ENCODE assay signal across 7 mouse cellular contexts in the genomic region with DNA sequence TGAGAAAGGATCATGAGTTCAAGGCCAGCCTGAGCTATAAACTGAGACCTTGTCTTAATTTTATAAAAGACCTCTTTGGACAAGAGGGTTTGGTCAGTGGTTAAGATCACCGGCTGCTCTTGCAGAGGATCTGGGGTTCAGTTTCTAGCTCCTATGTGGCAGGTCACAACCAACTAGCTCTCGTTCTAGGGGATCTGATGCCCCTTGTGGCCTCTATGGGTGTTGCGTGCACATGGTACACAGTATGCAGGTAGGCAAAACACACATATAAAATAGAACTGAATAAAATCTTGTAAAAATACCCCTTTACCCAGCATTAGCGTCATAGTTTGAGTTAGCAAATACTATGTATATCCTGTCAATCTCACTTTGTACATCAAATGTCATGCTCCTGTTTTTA. TPM values are rescaled to one million over a fixed set of nuclear protein-coding genes. Genes with fewer than 3 reads are reported as not detected.
DNase-seq lines count a peak whose midpoint lies in the region; ATAC-seq and TF ChIP-seq lines count a peak whose summit lies in the region.

No protein-coding gene starts in this region.

- POLR2A ChIA-PET in Patski (lab: Charles Lee): no interaction called here

- CTCF ChIA-PET in Patski (lab: Charles Lee): interaction anchor here (0.7 to 1.4 kb wide), 6 partner anchors 13 to 55 kb away, joined by 3 to 5 read pairs (median 3); no protein-coding TSS in a partner anchor

- peak overlapping the region; percentile 64 for H3K27ac ChIP-seq in embryonic fibroblast, embryonic 13.5 days (ENCODE audit: insufficient read depth, low read length)

- DNase-seq in kidney, postnatal 4 days: peak; percentile 55 to 66
- DNase-seq in kidney, adult 9 months: no peak
- no peak for DNase-seq in Patski (ENCODE audit: low read depth, low spot score)
- DNase-seq in naive thymus-derived CD4-positive, alpha-beta T cell, adult 2 months (ENCODE audit: low read depth): peak; percentile 51
- no peak for DNase-seq in right cerebral cortex, adult 2 months (ENCODE audit: low spot score in 2 of 2)
- no peak for DNase-seq in left cerebral cortex, adult 18-20 months (ENCODE audit: low spot score in 2 of 2)

- peaks cover 30% of the 10 kb centered on the region for H3K4me1 ChIP-seq in embryonic fibroblast, embryonic 13.5 days (ENCODE audit: control insufficient read depth, insufficient read depth, low read length)

- no peak for TF ChIP-seq POLR2A in embryonic fibroblast, embryonic 13.5 days (IDR thresholded peaks at IDR 0.05; ENCODE audit: low read depth, low read length)

- no peak overlapping the region for H3K4me3 ChIP-seq in embryonic fibroblast, embryonic 13.5 days (ENCODE audit: insufficient read depth, low read length)

- TF ChIP-seq CTCF in Patski (IDR thresholded peaks at IDR 0.05): peak; percentile 70
- TF ChIP-seq CTCF in embryonic fibroblast, embryonic 13.5 days (IDR thresholded peaks at IDR 0.05; ENCODE audit: borderline replicate concordance, insufficient read depth, low read length): peak; percentile 44; the same call in 1 of the 2 replicates

- in situ Hi-C loops in Patski (cut with MboI; ENCODE audit: low pct_unique_long_range_greater_than_20kb): loop anchor here (5.0 to 25.0 kb wide), 2 partner anchors 62 to 322 kb away; no protein-coding TSS in a partner anchor

- peak; percentile 28 for ATAC-seq in Patski

- no peaks in the 10 kb centered on the region for H3K27me3 ChIP-seq in Patski

RNA-seq across cellular contexts. Expression of a gene that starts 19.4 kb away (rescaled TPM):
- 5.2 TPM for polyA plus RNA-seq in Patski (2021)
- polyA plus RNA-seq in embryonic fibroblast, embryonic 13.5 days (2011; ENCODE audit: insufficient read length, low read depth, missing spikeins): 12.6 and 15.5 TPM in 2 replicates
- total RNA-seq in left cerebral cortex, adult 18-20 months (2021): 1 to 10 TPM; 1.3 to 1.7 TPM

Comparison
In these comparisons a context has a peak if more than half of its experiments do, and no peak if none do; other contexts are left out.
1. DNase-seq: peak in kidney, postnatal 4 days (2 of 2) and naive thymus-derived CD4-positive, alpha-beta T cell, adult 2 months (single experiment); none in kidney, adult 9 months (single experiment), Patski (single experiment), right cerebral cortex, adult 2 months (0 of 2) and left cerebral cortex, adult 18-20 months (0 of 2).